Mouse (Mus musculus) olfactory bulb, adult 2 months (tissue): ENCODE measurements around the gene Rtf2.

Experiments used
- CTCF ChIP-seq: fragments of 200-500 bp; IDR thresholded peaks from 2 replicates; pipeline ENCODE4 v1.5.1; 2012; ENCODE audit warnings: low read depth, mild to moderate bottlenecking, low read length, moderate library complexity; ENCODE audit not compliant: insufficient read depth
- POLR2A ChIP-seq: fragments of 200-500 bp; IDR thresholded peaks from 2 replicates; pipeline ENCODE4 v1.6.1; 2012; ENCODE audit warnings: mild to moderate bottlenecking, low read depth, low read length, moderate library complexity; ENCODE audit not compliant: insufficient read depth

- TF ChIP-seq CTCF, result no peak
- no peak for TF ChIP-seq POLR2A
Observed at GRCm38 (mm10) chr2:172468346-172468819, 28.0 kb downstream of the Rtf2 start.
